In the genomic region with DNA sequence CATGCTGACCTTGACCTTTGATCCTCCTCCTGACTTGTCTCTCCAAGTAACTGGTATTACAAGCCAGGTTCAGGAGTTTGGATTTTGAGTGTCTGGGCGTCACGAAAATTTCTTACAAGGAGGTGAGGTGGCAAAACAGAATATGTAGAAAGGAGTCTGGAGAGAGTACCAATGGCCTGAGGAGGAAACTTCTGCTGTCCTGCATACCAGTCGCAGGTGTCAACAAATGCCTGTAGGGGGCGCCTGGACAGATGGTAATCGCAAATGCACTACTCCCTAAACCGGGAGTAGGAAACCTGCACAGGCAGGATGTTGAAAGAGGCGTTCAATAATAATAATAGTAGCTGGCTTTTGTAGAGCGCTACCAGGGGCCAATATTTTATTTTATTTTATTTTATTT, we compare ENCODE assay signal across 8 mouse cellular contexts. TPM values are rescaled to one million over a fixed set of nuclear protein-coding genes. Genes with fewer than 3 reads are reported as not detected.
DNase-seq lines count a peak whose midpoint lies in the region; TF ChIP-seq lines count a peak whose summit lies in the region.

No protein-coding gene starts in this region.

- peaks cover 16% of the 10 kb centered on the region for H3K4me1 ChIP-seq in heart, embryonic 10.5 days
- no peaks in the 10 kb centered on the region for H3K4me1 ChIP-seq in bone marrow, adult 2 months (ENCODE audit: control insufficient read depth, insufficient read depth, low read length)

- 35% methylated on average over 8 of the region's 8 CpGs for WGBS in heart, embryonic 10.5 days
- 29% methylated on average over 8 of the region's 8 CpGs for WGBS in bone marrow, adult 2 months

- H3K27ac ChIP-seq in heart, embryonic 10.5 days: no peak overlapping the region
- no peak overlapping the region for H3K27ac ChIP-seq in bone marrow, adult 2 months (ENCODE audit: control insufficient read depth, insufficient read depth, low read depth, low read length, poor library complexity)
- H3K27ac ChIP-seq in gastrocnemius, adult 2 months: no peak overlapping the region

- no peak for TF ChIP-seq POLR2A in bone marrow, adult 2 months (IDR thresholded peaks at IDR 0.05; ENCODE audit: borderline replicate concordance, control insufficient read depth, low read depth, low read length)

- intact Hi-C loops in gastrocnemius, adult 2 months (cut with DNase I): loop anchor here (1.0 to 5.0 kb wide), 2 partner anchors 67 to 172 kb away; no protein-coding TSS in a partner anchor

- TF ChIP-seq CTCF in bone marrow, adult 2 months (IDR thresholded peaks at IDR 0.05; ENCODE audit: control insufficient read depth, insufficient read depth, low read length): peak; percentile 65; the same call in 1 of the 2 replicates
- peak; percentile 84 for TF ChIP-seq CTCF in gastrocnemius, adult 2 months (IDR thresholded peaks at IDR 0.05)

- no peaks in the 10 kb centered on the region for H3K36me3 ChIP-seq in heart, embryonic 10.5 days

- peak; percentile 75 to 86 for DNase-seq in heart, adult 18-20 months
- no peak for DNase-seq in heart, embryonic 10.5 days (ENCODE audit: low spot score)
- peak; percentile 83 for DNase-seq in CD4-positive, CD25-positive, alpha-beta regulatory T cell, adult 2 months (ENCODE audit: low read depth, low spot score)
- peak; percentile 78 for DNase-seq in gastrocnemius, adult 2 months
- DNase-seq in layer of hippocampus, postnatal 10 days (ENCODE audit: low spot score in 2 of 2): peak; percentile 67 to 75
- DNase-seq in naive thymus-derived CD4-positive, alpha-beta T cell, adult 2 months (ENCODE audit: low read depth): peak; percentile 81
- peak; percentile 69 for DNase-seq in thymus, postnatal 0 days (ENCODE audit: low spot score)

- no peak overlapping the region for H3K4me3 ChIP-seq in heart, embryonic 10.5 days
- no peak overlapping the region for H3K4me3 ChIP-seq in bone marrow, adult 2 months (replicated peaks; ENCODE audit: control insufficient read depth, low read depth, low read length)
- no peak overlapping the region for H3K4me3 ChIP-seq in gastrocnemius, adult 2 months

- no peaks in the 10 kb centered on the region for H3K9me3 ChIP-seq in heart, embryonic 10.5 days

- peaks cover 32% of the 10 kb centered on the region for H3K27me3 ChIP-seq in heart, embryonic 10.5 days (ENCODE audit: insufficient read depth, poor library complexity, severe bottlenecking)

RNA-seq across cellular contexts. Expression of gene Tfr2, which starts 15.3 kb away (rescaled TPM):
- not detected for total RNA-seq in heart, adult 18-20 months (2021)
- 4.0 and 4.9 TPM in 2 replicates for polyA plus RNA-seq in heart, embryonic 10.5 days (2016; fragmentation: Nextera tagmentation; extraction: Ambion mirVana)
- 25.9 and 51.0 TPM in 2 replicates for polyA plus RNA-seq in bone marrow, adult 2 months (2011; ENCODE audit: insufficient read depth, insufficient read length, low replicate concordance, missing spikeins)
- not detected for total RNA-seq in gastrocnemius, adult 2 months (2021)
- total RNA-seq in layer of hippocampus, postnatal 10 days (2021): 10 to 100 TPM; 22.4 to 23.0 TPM
- 0.98 and 1.2 TPM in 2 replicates for polyA plus RNA-seq in thymus, postnatal 0 days (2015; fragmentation: Nextera tagmentation; extraction: Ambion mirVana)

RNA-seq across cellular contexts. Expression of gene Mospd3, which starts 15.9 kb away (rescaled TPM):
- 10 to 100 TPM in 1 of 2 experiments, 1 to 10 TPM in 1; 9.1 to 14.1 TPM for total RNA-seq in heart, adult 18-20 months (2021)
- polyA plus RNA-seq in heart, embryonic 10.5 days (2016; fragmentation: Nextera tagmentation; extraction: Ambion mirVana): 14.3 and 16.0 TPM in 2 replicates
- 25.4 and 29.1 TPM in 2 replicates for polyA plus RNA-seq in bone marrow, adult 2 months (2011; ENCODE audit: insufficient read depth, insufficient read length, low replicate concordance, missing spikeins)
- 10 to 100 TPM in 1 of 2 experiments, 1 to 10 TPM in 1; 9.8 to 12.2 TPM for total RNA-seq in gastrocnemius, adult 2 months (2021)
- total RNA-seq in layer of hippocampus, postnatal 10 days (2021): 10 to 100 TPM; 46.1 to 51.8 TPM
- polyA plus RNA-seq in thymus, postnatal 0 days (2015; fragmentation: Nextera tagmentation; extraction: Ambion mirVana): 53.3 and 58.5 TPM in 2 replicates

RNA-seq across cellular contexts. Expression of gene Pcolce, which starts 28.6 kb away (rescaled TPM):
- total RNA-seq in heart, adult 18-20 months (2021): 10 to 100 TPM; 43.9 to 47.5 TPM
- 114 and 137 TPM in 2 replicates for polyA plus RNA-seq in heart, embryonic 10.5 days (2016; fragmentation: Nextera tagmentation; extraction: Ambion mirVana)
- polyA plus RNA-seq in bone marrow, adult 2 months (2011; ENCODE audit: insufficient read depth, insufficient read length, low replicate concordance, missing spikeins): 17.2 and 23.4 TPM in 2 replicates
- 10 to 100 TPM; 30.9 to 76.1 TPM for total RNA-seq in gastrocnemius, adult 2 months (2021)
- 10 to 100 TPM; 10.7 to 12.0 TPM for total RNA-seq in layer of hippocampus, postnatal 10 days (2021)
- polyA plus RNA-seq in thymus, postnatal 0 days (2015; fragmentation: Nextera tagmentation; extraction: Ambion mirVana): 18.6 and 21.1 TPM in 2 replicates

RNA-seq across cellular contexts. Expression of gene Actl6b, which starts 31.7 kb away (rescaled TPM):
- not detected for total RNA-seq in heart, adult 18-20 months (2021)
- 0.07 TPM in 1 of 2 replicates, not detected in the other for polyA plus RNA-seq in heart, embryonic 10.5 days (2016; fragmentation: Nextera tagmentation; extraction: Ambion mirVana)
- polyA plus RNA-seq in bone marrow, adult 2 months (2011; ENCODE audit: insufficient read depth, insufficient read length, low replicate concordance, missing spikeins): not detected in 2 replicates
- total RNA-seq in gastrocnemius, adult 2 months (2021): not detected
- total RNA-seq in layer of hippocampus, postnatal 10 days (2021): 100 to 1,000 TPM; 124 to 134 TPM
- polyA plus RNA-seq in thymus, postnatal 0 days (2015; fragmentation: Nextera tagmentation; extraction: Ambion mirVana): 0.14 TPM in 1 of 2 replicates, not detected in the other

RNA-seq across cellular contexts. Expression of gene Fbxo24, which starts 43.8 kb away (rescaled TPM):
- under 1 TPM; 0.32 to 0.44 TPM for total RNA-seq in heart, adult 18-20 months (2021)
- 0.28 and 0.31 TPM in 2 replicates for polyA plus RNA-seq in heart, embryonic 10.5 days (2016; fragmentation: Nextera tagmentation; extraction: Ambion mirVana)
- polyA plus RNA-seq in bone marrow, adult 2 months (2011; ENCODE audit: insufficient read depth, insufficient read length, low replicate concordance, missing spikeins): 0.41 TPM in 1 of 2 replicates, not detected in the other
- under 1 TPM; 0.15 to 0.28 TPM for total RNA-seq in gastrocnemius, adult 2 months (2021)
- total RNA-seq in layer of hippocampus, postnatal 10 days (2021): under 1 TPM; 0.27 to 0.36 TPM
- polyA plus RNA-seq in thymus, postnatal 0 days (2015; fragmentation: Nextera tagmentation; extraction: Ambion mirVana): 0.05 and 0.14 TPM in 2 replicates

Comparison
In these comparisons a context has a peak if more than half of its experiments do, and no peak if none do; other contexts are left out.
1. RNA of gene Tfr2, which starts 15.3 kb away (total RNA-seq): 22.4 to 23.0 TPM in layer of hippocampus, postnatal 10 days; not detected in heart, adult 18-20 months and not detected in gastrocnemius, adult 2 months; every median in the first group is over 10 times any median in the second.